Comparison of ENCODE assay signal across 17 mouse cellular contexts in the genomic region with DNA sequence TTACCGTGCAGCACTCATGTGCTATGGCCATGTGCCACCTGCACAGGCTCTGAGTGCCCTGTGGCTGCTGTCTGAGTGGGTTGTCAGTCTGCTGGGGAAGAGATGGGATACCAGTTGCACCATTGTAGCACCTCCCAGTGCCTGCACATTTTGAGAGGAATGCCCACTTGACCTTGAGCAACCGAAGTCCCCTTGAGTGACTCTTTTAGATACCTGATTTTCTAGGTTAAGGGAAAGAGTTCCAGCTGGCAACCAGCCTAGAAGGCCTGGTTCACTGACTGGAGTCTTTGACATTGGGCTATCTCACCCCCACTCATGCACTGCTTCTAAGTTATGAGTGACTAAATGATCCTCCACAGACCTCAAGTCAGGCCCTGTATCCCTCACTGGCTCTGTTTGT. TPM values are rescaled to one million over a fixed set of nuclear protein-coding genes. Genes with fewer than 3 reads are reported as not detected.
A peak's percentile ranks its signal among the peaks of the same experiment; 100 is the strongest.
DNase-seq lines count a peak whose midpoint lies in the region; ATAC-seq and TF ChIP-seq lines count a peak whose summit lies in the region.
"Had no signal": no experiment of that assay in that cellular context is flagged by ENCODE, and none has a peak within 500 bp of the region (broad histone marks: within the 10 kb centered on the region; RNA-seq: fewer than 3 reads in every experiment).

No protein-coding gene starts in this region.

- no peak for TF ChIP-seq EP300 in lung, postnatal 0 days (IDR thresholded peaks at IDR 0.05)

- no peak overlapping the region for H3K4me2 ChIP-seq in kidney, embryonic 14.5 days (replicated peaks; ENCODE audit: low read depth, low read length)
- no peak overlapping the region for H3K4me2 ChIP-seq in lung, postnatal 0 days (replicated peaks; ENCODE audit: low read depth, low read length)
- H3K4me2 ChIP-seq: heart, embryonic 11.5 days; hindbrain, embryonic 14.5 days; liver, embryonic 15.5 days had no signal

- ATAC-seq in kidney, embryonic 14.5 days (ENCODE audit: low FRiP score, low TSS enrichment): no peak
- ATAC-seq in lung, postnatal 0 days: peak; percentile 70
- ATAC-seq: intestine, postnatal 0 days; midbrain, embryonic 16.5 days had no signal

- TF ChIP-seq CTCF in lung, postnatal 0 days (IDR thresholded peaks at IDR 0.05): no peak

- no peak overlapping the region for H3K27ac ChIP-seq in kidney, embryonic 14.5 days (ENCODE audit: low read depth, low read length)
- H3K27ac ChIP-seq in lung, postnatal 0 days (ENCODE audit: low read length): no peak overlapping the region
- H3K27ac ChIP-seq: liver, embryonic 15.5 days had no signal

- no peaks in the 10 kb centered on the region for H3K9me3 ChIP-seq in kidney, embryonic 14.5 days (ENCODE audit: control insufficient read depth, low read length)
- no peaks in the 10 kb centered on the region for H3K9me3 ChIP-seq in lung, postnatal 0 days (ENCODE audit: low read length)
- H3K9me3 ChIP-seq: liver, embryonic 15.5 days; megakaryocyte, embryonic 14.5 days had no signal

- H3K27me3 ChIP-seq in kidney, embryonic 14.5 days (ENCODE audit: control insufficient read depth, insufficient read depth, low read length): no peaks in the 10 kb centered on the region
- H3K27me3 ChIP-seq in lung, postnatal 0 days (replicated peaks; ENCODE audit: insufficient read depth, low read length): no peaks in the 10 kb centered on the region
- H3K27me3 ChIP-seq: liver, embryonic 15.5 days; megakaryocyte, embryonic 14.5 days had no signal

- H3K4me3 ChIP-seq in kidney, embryonic 14.5 days (ENCODE audit: low read length): no peak overlapping the region
- H3K4me3 ChIP-seq in lung, postnatal 0 days (ENCODE audit: low read depth, low read length): no peak overlapping the region
- H3K4me3 ChIP-seq: liver, embryonic 15.5 days; megakaryocyte, embryonic 14.5 days had no signal

- WGBS in kidney, embryonic 14.5 days: 81% methylated on average over 2 of the region's 2 CpGs
- WGBS in lung, postnatal 0 days: 43% methylated on average over 2 of the region's 2 CpGs

- peak; percentile 54 to 59 for DNase-seq in cerebellum, postnatal 10 days
- no peak for DNase-seq in cerebellum, adult 8-10 months
- DNase-seq in kidney, adult 11 months: peak; percentile 80
- DNase-seq in kidney, postnatal 25 days: peak; percentile 79 to 80
- peak; percentile 59 for DNase-seq in lung, postnatal 0 days (ENCODE audit: low spot score)
- DNase-seq in spleen, adult 18-20 months: no peak
- DNase-seq in gastrocnemius, postnatal 10 days: no peak
- DNase-seq: gastrocnemius, postnatal 14 days; retina, postnatal 1 day; thymus, postnatal 36 days had no signal

- H3K4me1 ChIP-seq in kidney, embryonic 14.5 days (ENCODE audit: control insufficient read depth, insufficient read depth, low read length): peaks cover 4% of the 10 kb centered on the region; the same call in 1 of the 2 replicates
- no peaks in the 10 kb centered on the region for H3K4me1 ChIP-seq in lung, postnatal 0 days (ENCODE audit: insufficient read depth, low read depth, low read length)
- H3K4me1 ChIP-seq: liver, embryonic 15.5 days had no signal

- H3K36me3 ChIP-seq in kidney, embryonic 14.5 days (ENCODE audit: control insufficient read depth, insufficient read depth, low read length): peaks cover 66% of the 10 kb centered on the region
- H3K36me3 ChIP-seq in lung, postnatal 0 days (ENCODE audit: insufficient read depth, low read length): peaks cover 17% of the 10 kb centered on the region; the same call in 1 of the 2 replicates

- no peak overlapping the region for H3K9ac ChIP-seq in kidney, embryonic 14.5 days (ENCODE audit: low read depth, low read length)
- H3K9ac ChIP-seq in lung, postnatal 0 days (replicated peaks; ENCODE audit: low read depth): no peak overlapping the region
- H3K9ac ChIP-seq: hindbrain, embryonic 14.5 days; liver, embryonic 15.5 days had no signal

RNA-seq across cellular contexts. Expression of a gene that starts 15.2 kb away (rescaled TPM):
- polyA plus RNA-seq in kidney, embryonic 14.5 days (2014; fragmentation: Nextera tagmentation; extraction: Ambion mirVana): 21.3 and 22.7 TPM in 2 replicates
- 28.3 and 30.8 TPM in 2 replicates for polyA plus RNA-seq in lung, postnatal 0 days (2015; fragmentation: Nextera tagmentation; extraction: Ambion mirVana)
- 10 to 100 TPM; 19.0 to 22.2 TPM for total RNA-seq in gastrocnemius, postnatal 10 days (2021)

RNA-seq across cellular contexts. Expression of a gene that starts 15.4 kb away (rescaled TPM):
- 24.0 and 33.3 TPM in 2 replicates for polyA plus RNA-seq in kidney, embryonic 14.5 days (2014; fragmentation: Nextera tagmentation; extraction: Ambion mirVana)
- 17.1 and 18.7 TPM in 2 replicates for polyA plus RNA-seq in lung, postnatal 0 days (2015; fragmentation: Nextera tagmentation; extraction: Ambion mirVana)
- under 1 TPM; 0.40 to 0.70 TPM for total RNA-seq in gastrocnemius, postnatal 10 days (2021)

RNA-seq across cellular contexts. Expression of a gene that starts 23.0 kb away (rescaled TPM):
- polyA plus RNA-seq in kidney, embryonic 14.5 days (2014; fragmentation: Nextera tagmentation; extraction: Ambion mirVana): 2.1 and 2.5 TPM in 2 replicates
- polyA plus RNA-seq in lung, postnatal 0 days (2015; fragmentation: Nextera tagmentation; extraction: Ambion mirVana): 2.3 TPM in 2 replicates
- total RNA-seq in gastrocnemius, postnatal 10 days (2021): 1 to 10 TPM in 1 of 2 experiments, under 1 TPM in 1; 0.80 to 1.9 TPM

RNA-seq across cellular contexts. Expression of a gene that starts 41.8 kb away (rescaled TPM):
- 15.6 and 20.8 TPM in 2 replicates for polyA plus RNA-seq in kidney, embryonic 14.5 days (2014; fragmentation: Nextera tagmentation; extraction: Ambion mirVana)
- polyA plus RNA-seq in lung, postnatal 0 days (2015; fragmentation: Nextera tagmentation; extraction: Ambion mirVana): 7.8 and 9.7 TPM in 2 replicates
- 10 to 100 TPM; 24.1 to 27.2 TPM for total RNA-seq in gastrocnemius, postnatal 10 days (2021)

Comparison
In these comparisons a context has a peak if more than half of its experiments do, and no peak if none do; other contexts are left out.
1. DNase-seq: peak in cerebellum, postnatal 10 days (2 of 2), kidney, adult 11 months (single experiment), kidney, postnatal 25 days (2 of 2) and lung, postnatal 0 days (single experiment); none in cerebellum, adult 8-10 months (single experiment), spleen, adult 18-20 months (0 of 2) and gastrocnemius, postnatal 10 days (single experiment).